1 mouse cellular context compared by ENCODE assay signal in the genomic region with DNA sequence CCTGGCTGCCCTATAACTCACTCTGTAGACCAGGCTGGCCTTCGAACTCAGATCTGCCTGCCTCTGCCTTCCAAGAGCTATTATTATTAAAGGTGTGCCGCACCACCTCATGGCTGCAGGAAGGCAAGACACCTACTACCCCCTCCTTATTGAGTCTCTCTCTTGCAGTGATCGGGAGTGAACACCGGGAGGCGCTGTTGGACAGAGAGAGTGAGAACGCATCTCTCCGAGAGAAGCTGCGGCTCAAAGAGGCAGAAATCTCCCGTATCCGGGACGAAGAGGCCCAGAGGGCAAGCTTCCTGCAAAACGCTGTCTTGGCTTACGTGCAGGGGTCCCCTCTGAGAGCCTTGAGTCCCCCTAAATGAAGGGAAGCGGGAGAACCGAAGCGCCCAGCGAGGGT.
TF ChIP-seq lines count a peak whose summit lies in the region.

No protein-coding gene starts in this region.

TF ChIP-seq in C2C12, 6 proteins besides CTCF, POLR2A, EP300 and RAD21:
- no peak for TF ChIP-seq FOSL1 (IDR thresholded peaks at IDR 0.05; ENCODE audit: insufficient read depth, low read length, poor library complexity, severe bottlenecking)
- TF ChIP-seq MYOD1 (IDR thresholded peaks at IDR 0.05; ENCODE audit: control insufficient read depth, insufficient read length, low read depth): no peak
- TF ChIP-seq CEBPB (IDR thresholded peaks at IDR 0.05; ENCODE audit: low read depth): no peak
- no peak for TF ChIP-seq MAX (IDR thresholded peaks at IDR 0.05)
- no peak for TF ChIP-seq USF1 (IDR thresholded peaks at IDR 0.05; ENCODE audit: low read depth)
- no peak for TF ChIP-seq MYOG (IDR thresholded peaks at IDR 0.05; ENCODE audit: control insufficient read depth, extremely low read depth, insufficient read length)
